Mouse (Mus musculus): ENCODE data around the gene Lsm6. TPM values are rescaled to one million over a fixed set of nuclear protein-coding genes. Genes with fewer than 3 reads are reported as not detected.

The Lsm6 gene
- 76.6 TPM for polyA plus RNA-seq (2021)

DNA sequence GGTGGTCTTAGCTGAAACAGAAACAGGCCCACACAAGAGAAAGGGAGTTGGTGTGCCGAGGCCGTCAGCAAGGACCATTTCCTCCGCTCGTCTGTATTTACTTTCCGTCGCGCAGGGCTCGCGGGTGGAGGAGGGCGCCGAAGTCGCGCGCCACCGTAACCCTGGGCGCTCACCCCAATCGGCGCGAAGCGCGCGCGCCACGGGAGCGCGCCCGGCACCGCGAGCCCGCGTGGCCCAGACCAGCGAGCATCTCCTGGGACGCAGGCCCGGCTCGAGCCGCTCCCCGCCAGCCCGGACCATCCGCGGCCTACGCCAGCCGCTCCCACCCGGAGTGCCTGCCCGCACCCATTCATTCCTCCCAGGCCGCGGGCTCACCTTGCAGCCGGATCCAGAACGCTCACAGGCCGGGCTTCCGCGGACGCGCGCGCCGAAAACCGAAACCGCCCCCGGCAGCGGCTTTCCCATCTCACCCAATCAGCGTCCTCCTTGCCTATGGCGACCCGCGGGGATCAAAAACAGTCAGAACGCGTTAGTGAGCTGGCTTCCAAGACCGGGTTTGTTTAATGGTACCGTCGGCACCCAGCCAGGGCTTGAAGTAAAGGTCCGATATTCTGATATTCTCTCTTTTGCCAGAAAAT, at the start of gene Lsm6:
Gene Lsm6 (minus strand): TSS at position 468 of the 638 bp plus-strand sequence.
- in situ Hi-C loops (cut with MboI; ENCODE audit: low pct_unique_long_range_greater_than_20kb): loop anchor here (10.0 to 25.0 kb wide), 2 partner anchors 166 to 467 kb away; partner anchors contain the start of gene Mmaa
- DNase-seq (ENCODE audit: low read depth, low spot score) (peak; percentile 54), ATAC-seq (peak; percentile 84)
- H3K27me3 ChIP-seq: no peaks in the 10 kb centered on the region
- POLR2A ChIA-PET: no interaction called here
- CTCF ChIA-PET: no interaction called here
- TF ChIP-seq CTCF (IDR thresholded peaks at IDR 0.05): no peak

DNA sequence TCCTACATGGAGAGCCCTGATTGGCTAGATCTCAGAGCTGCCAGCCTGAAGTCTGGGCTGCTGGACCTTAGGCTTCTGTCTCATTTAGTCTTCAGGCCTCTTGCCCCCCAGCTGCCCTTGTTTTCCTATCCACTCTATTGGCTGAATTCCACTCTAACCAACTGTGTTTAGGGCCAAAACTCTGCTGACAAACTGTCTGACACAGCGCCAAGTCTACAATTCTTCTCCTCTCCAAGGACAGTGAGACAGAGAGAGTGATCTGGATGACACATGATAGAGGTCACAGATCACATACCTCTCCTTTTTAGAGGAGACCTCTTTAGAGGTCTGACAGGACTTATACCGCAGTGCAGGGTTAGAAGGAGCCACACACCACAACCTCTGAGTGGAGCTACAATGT, 46.1 kb upstream of the Lsm6 start:
- ATAC-seq (no peak), DNase-seq (ENCODE audit: low read depth, low spot score) (no peak)
- POLR2A ChIA-PET: no interaction called here
- no peak for TF ChIP-seq CTCF (IDR thresholded peaks at IDR 0.05)
- in situ Hi-C loops (cut with MboI; ENCODE audit: low pct_unique_long_range_greater_than_20kb): no loop called here
- CTCF ChIA-PET: interaction anchor here (1.1 kb wide), 1 partner anchor 16 kb away, joined by 3 read pairs; no protein-coding TSS in a partner anchor
- peaks cover 4% of the 10 kb centered on the region for H3K27me3 ChIP-seq

- ATAC-seq (no peak), DNase-seq (ENCODE audit: low read depth, low spot score) (no peak)
- no peak for TF ChIP-seq CTCF (IDR thresholded peaks at IDR 0.05)
- ChIA-PET CTCF (interaction anchor here (1.1 kb wide), 1 partner anchor 8 kb away, joined by 3 read pairs; no protein-coding TSS in a partner anchor), POLR2A (no interaction called here)
- in situ Hi-C loops (cut with MboI; ENCODE audit: low pct_unique_long_range_greater_than_20kb): no loop called here
- peaks cover 26% of the 10 kb centered on the region for H3K27me3 ChIP-seq
Measured at GRCm38 (mm10) chr8:78863001-78863400, 42.1 kb upstream of the Lsm6 start.

- no peak for TF ChIP-seq CTCF (IDR thresholded peaks at IDR 0.05)
- CTCF ChIA-PET: no interaction called here
- DNase-seq (ENCODE audit: low read depth, low spot score) (no peak), ATAC-seq (no peak)
- POLR2A ChIA-PET: no interaction called here
- peaks cover 35% of the 10 kb centered on the region for H3K27me3 ChIP-seq
- in situ Hi-C loops (cut with MboI; ENCODE audit: low pct_unique_long_range_greater_than_20kb): no loop called here
Measured at GRCm38 (mm10) chr8:78862046-78862445, 41.1 kb upstream of the Lsm6 start.

DNA sequence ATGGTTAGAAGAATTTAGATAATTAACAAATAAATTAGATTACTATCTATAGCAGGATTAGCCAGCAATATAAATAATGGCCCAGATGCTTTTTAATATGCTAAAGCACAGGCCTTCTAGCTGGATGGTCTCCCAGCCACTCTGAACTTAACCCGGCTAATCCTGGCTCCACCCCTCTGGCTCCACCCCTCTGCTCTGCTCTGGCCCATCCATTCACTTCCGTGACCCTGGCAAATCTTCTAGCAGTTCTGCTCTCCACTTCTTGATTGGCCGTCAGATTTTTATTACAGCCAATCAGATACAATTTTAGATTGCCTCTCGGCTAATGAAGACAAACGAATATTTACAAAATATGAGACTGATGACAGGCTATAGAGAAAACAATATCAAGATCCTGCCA, 39.8 kb upstream of the Lsm6 start:
- in situ Hi-C loops (cut with MboI; ENCODE audit: low pct_unique_long_range_greater_than_20kb): no loop called here
- DNase-seq (ENCODE audit: low read depth, low spot score): no peak
- peaks cover 40% of the 10 kb centered on the region for H3K27me3 ChIP-seq
- no peak for ATAC-seq
- ChIA-PET CTCF (no interaction called here), POLR2A (no interaction called here)
- TF ChIP-seq CTCF (IDR thresholded peaks at IDR 0.05): no peak

- DNase-seq (ENCODE audit: low read depth, low spot score): no peak
- no peak for TF ChIP-seq CTCF (IDR thresholded peaks at IDR 0.05)
- CTCF ChIA-PET: no interaction called here
- POLR2A ChIA-PET: no interaction called here
- peaks cover 49% of the 10 kb centered on the region for H3K27me3 ChIP-seq
- ATAC-seq: no peak
- in situ Hi-C loops (cut with MboI; ENCODE audit: low pct_unique_long_range_greater_than_20kb): no loop called here
Measured at GRCm38 (mm10) chr8:78857421-78857820, 36.5 kb upstream of the Lsm6 start.

DNA sequence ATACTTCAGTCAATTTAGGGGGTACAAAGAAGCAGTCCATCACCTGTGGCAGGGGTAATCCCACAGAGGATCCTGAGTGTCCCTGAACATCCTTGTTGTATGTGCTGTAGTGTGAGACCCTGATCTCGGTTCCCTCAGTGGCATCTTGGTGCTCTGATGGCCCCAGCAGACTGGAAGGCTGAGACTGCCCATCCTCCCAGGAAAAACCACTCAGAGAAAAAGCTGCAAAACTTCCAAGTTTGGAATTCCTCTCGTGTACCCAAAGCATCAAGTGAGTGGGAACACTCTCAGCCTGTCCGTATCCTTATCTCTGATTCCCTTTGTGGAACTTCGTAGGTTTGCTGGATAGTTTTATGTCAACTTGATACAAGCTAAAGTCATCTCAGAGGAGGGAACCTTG, 31.3 kb upstream of the Lsm6 start:
- peaks cover 54% of the 10 kb centered on the region for H3K27me3 ChIP-seq
- TF ChIP-seq CTCF (IDR thresholded peaks at IDR 0.05): no peak
- ChIA-PET CTCF (no interaction called here), POLR2A (no interaction called here)
- ATAC-seq (no peak), DNase-seq (ENCODE audit: low read depth, low spot score) (no peak)
- in situ Hi-C loops (cut with MboI; ENCODE audit: low pct_unique_long_range_greater_than_20kb): no loop called here

DNA sequence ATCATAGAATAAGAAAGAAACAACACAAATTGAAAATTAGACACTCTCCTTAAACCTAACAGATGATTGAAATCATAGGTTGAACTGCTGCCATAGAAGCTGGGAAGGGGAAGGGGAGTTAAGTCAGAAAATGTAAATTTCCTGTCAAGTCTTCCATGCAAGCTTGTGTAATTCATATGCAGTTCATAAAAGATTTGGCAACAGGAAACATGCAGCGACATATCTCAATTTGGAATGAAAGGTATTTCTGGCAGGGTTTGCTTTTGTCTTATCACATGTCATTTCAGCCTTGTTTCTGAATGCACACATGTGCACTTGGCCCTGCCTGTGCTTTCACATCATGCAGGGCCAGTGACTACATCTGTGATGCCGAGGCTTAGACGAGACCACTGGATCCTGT, 26.3 kb upstream of the Lsm6 start:
- CTCF ChIA-PET: no interaction called here
- DNase-seq (ENCODE audit: low read depth, low spot score): no peak

DNA sequence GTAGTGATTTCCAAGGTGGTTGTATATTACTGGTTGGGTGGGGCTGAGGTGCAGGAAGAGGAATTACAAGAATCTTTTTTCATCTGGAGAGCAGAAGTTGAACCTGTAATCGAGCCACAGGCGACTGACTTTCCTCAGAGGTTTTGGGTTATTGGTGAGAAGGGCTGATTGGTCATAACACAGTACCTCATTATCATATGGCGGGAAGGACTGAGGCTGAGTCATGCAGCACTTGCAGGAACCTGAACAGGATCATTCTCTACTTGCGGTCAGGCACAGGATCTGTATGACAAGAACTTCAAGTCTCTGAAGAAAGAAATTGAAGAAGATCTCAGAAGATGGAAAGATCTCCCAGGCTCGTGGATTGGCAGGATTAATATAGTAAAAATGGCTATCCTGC, 23.6 kb upstream of the Lsm6 start:
- ChIA-PET POLR2A (no interaction called here), CTCF (no interaction called here)
- no peak for TF ChIP-seq CTCF (IDR thresholded peaks at IDR 0.05)
- peaks cover 33% of the 10 kb centered on the region for H3K27me3 ChIP-seq
- DNase-seq (ENCODE audit: low read depth, low spot score) (no peak), ATAC-seq (no peak)
- in situ Hi-C loops (cut with MboI; ENCODE audit: low pct_unique_long_range_greater_than_20kb): no loop called here

More for the DNA sequence above, 26.3 kb upstream of the Lsm6 start:
- no peak for ATAC-seq
- POLR2A ChIA-PET: no interaction called here
- H3K27me3 ChIP-seq: peaks cover 44% of the 10 kb centered on the region
- TF ChIP-seq CTCF (IDR thresholded peaks at IDR 0.05): no peak
- in situ Hi-C loops (cut with MboI; ENCODE audit: low pct_unique_long_range_greater_than_20kb): no loop called here

- DNase-seq (ENCODE audit: low read depth, low spot score) (no peak), ATAC-seq (no peak)
- H3K27me3 ChIP-seq: peaks cover 20% of the 10 kb centered on the region
- no peak for TF ChIP-seq CTCF (IDR thresholded peaks at IDR 0.05)
- in situ Hi-C loops (cut with MboI; ENCODE audit: low pct_unique_long_range_greater_than_20kb): no loop called here
- ChIA-PET POLR2A (no interaction called here), CTCF (no interaction called here)
Measured at GRCm38 (mm10) chr8:78838656-78839413, 17.9 kb upstream of the Lsm6 start.

GRCm38 (mm10) chr8:78836091-78836490, 15.2 kb upstream of the Lsm6 start:
- DNase-seq (ENCODE audit: low read depth, low spot score): no peak
- no peak for ATAC-seq
- in situ Hi-C loops (cut with MboI; ENCODE audit: low pct_unique_long_range_greater_than_20kb): no loop called here
- H3K27me3 ChIP-seq: peaks cover 25% of the 10 kb centered on the region
- ChIA-PET CTCF (no interaction called here), POLR2A (no interaction called here)
- no peak for TF ChIP-seq CTCF (IDR thresholded peaks at IDR 0.05)
